Mouse (Mus musculus) ES-Bruce4 (cell line): Measurements from ENCODE around the gene Hcrt. TPM values are rescaled to one million over a fixed set of nuclear protein-coding genes. Genes with fewer than 3 reads are reported as not detected.

Experiments used
- H3K27ac ChIP-seq: 2 replicates; pipeline ENCODE4 v1.5.1; 2012; ENCODE audit warnings: low read length, inconsistent platforms; ENCODE audit not compliant: insufficient read depth
- H3K27me3 ChIP-seq: 2 replicates; pipeline ENCODE4 v1.6.1; 2012; ENCODE audit warnings: mild to moderate bottlenecking, low read length, inconsistent platforms; ENCODE audit not compliant: control insufficient read depth, poor library complexity, insufficient read depth, severe bottlenecking
- H3K36me3 ChIP-seq: 2 replicates; pipeline ENCODE4 v1.6.1; 2012; ENCODE audit warnings: inconsistent platforms, mild to moderate bottlenecking, low read length, moderate library complexity; ENCODE audit not compliant: control insufficient read depth, poor library complexity, insufficient read depth, severe bottlenecking
- H3K4me1 ChIP-seq: one replicate; pipeline ENCODE4 v1.8.1; 2011; ENCODE audit warnings: low read length; ENCODE audit not compliant: control insufficient read depth, insufficient read depth
- H3K4me3 ChIP-seq: 2 replicates; pipeline ENCODE4 v1.5.1; 2011; ENCODE audit warnings: low read depth, mild to moderate bottlenecking, low read length
- H3K9ac ChIP-seq: 2 replicates; pipeline ENCODE4 v1.6.1; 2012; ENCODE audit warnings: low read depth, mild to moderate bottlenecking, inconsistent platforms; ENCODE audit not compliant: poor library complexity, severe bottlenecking
- H3K9me3 ChIP-seq: replicated peaks from 2 replicates; pipeline ENCODE4 v1.6.1; 2012; ENCODE audit warnings: mild to moderate bottlenecking, low read length, inconsistent platforms; ENCODE audit not compliant: control insufficient read depth, poor library complexity, insufficient read depth, severe bottlenecking
- CTCF ChIP-seq: IDR thresholded peaks from one replicate; pipeline ENCODE4 v1.8.1; 2011; ENCODE audit warnings: low read depth, low read length
- EP300 ChIP-seq: IDR thresholded peaks from 2 replicates; pipeline ENCODE4 v1.6.1; 2011; ENCODE audit warnings: low read depth, low read length; ENCODE audit not compliant: insufficient read depth
- POLR2A ChIP-seq: IDR thresholded peaks from one replicate; pipeline ENCODE4 v1.8.1; 2011; ENCODE audit warnings: low read length; ENCODE audit not compliant: insufficient read depth
- polyA plus RNA-seq: library from polyadenylated mRNA; stranded (reverse); fragments of >200 nt; gene quantifications from 2 replicates; pipeline ENCODE4 v1.2.4, GENCODE M21; 2011; ENCODE audit warnings: low read depth; ENCODE audit not compliant: missing spikeins, insufficient read depth, insufficient read length

Gene Hcrt
- polyA plus RNA-seq, 1 experiment, result not detected

- Histone ChIP-seq H3K9ac (no peak overlapping the region), H3K4me1 (no peaks in the 10 kb centered on the region), H3K27me3 (no peaks in the 10 kb centered on the region), H3K4me3 (peak overlapping the region; percentile 16; the same call in 1 of the 2 replicates), H3K9me3 (no peaks in the 10 kb centered on the region), H3K27ac (no peak overlapping the region), H3K36me3 (no peaks in the 10 kb centered on the region)
- TF ChIP-seq CTCF (no peak), POLR2A (no peak), EP300 (no peak)
Measured at GRCm38 (mm10) chr11:100774261-100774660, 11.5 kb upstream of the Hcrt start.

GRCm38 (mm10) chr11:100770646-100771408 is 8.1 kb upstream of the Hcrt start, which contains the start of gene Ghdc:
Gene Ghdc (minus strand): TSS chr11:100770957.
- H3K4me3 ChIP-seq, result peak within 1 kb of the TSS; percentile 84
- peak within 1 kb of the TSS; percentile 21 for H3K9ac ChIP-seq
- no peaks in the 10 kb centered on the region for H3K4me1 ChIP-seq
- no peak for TF ChIP-seq CTCF
- 0 out of 2 replicates have a peak, but pooled peaks have one; percentile 39 for TF ChIP-seq EP300
- H3K36me3 ChIP-seq, result no peaks in the 10 kb centered on the region
- H3K27ac ChIP-seq, result peak within 1 kb of the TSS; percentile 31
- H3K9me3 ChIP-seq, result no peaks in the 10 kb centered on the region
- H3K27me3 ChIP-seq, result no peaks in the 10 kb centered on the region

- H3K4me1 ChIP-seq, result no peaks in the 10 kb centered on the region
- H3K27me3 ChIP-seq, result no peaks in the 10 kb centered on the region
- peak overlapping the region; percentile 84 for H3K4me3 ChIP-seq
- no peaks in the 10 kb centered on the region for H3K9me3 ChIP-seq
- H3K9ac ChIP-seq, result peak overlapping the region; percentile 21; the same call in 1 of the 2 replicates
- H3K27ac ChIP-seq, result no peak overlapping the region
- H3K36me3 ChIP-seq, result no peaks in the 10 kb centered on the region
- TF ChIP-seq CTCF (no peak), POLR2A (no peak), EP300 (no peak)
Measured at GRCm38 (mm10) chr11:100769980-100770379, 7.2 kb upstream of the Hcrt start.

GRCm38 (mm10) chr11:100767871-100768270 is 5.1 kb upstream of the Hcrt start:
- Histone ChIP-seq H3K27ac (no peak overlapping the region), H3K36me3 (no peaks in the 10 kb centered on the region), H3K4me3 (no peak overlapping the region), H3K27me3 (no peaks in the 10 kb centered on the region), H3K4me1 (no peaks in the 10 kb centered on the region), H3K9ac (no peak overlapping the region), H3K9me3 (no peaks in the 10 kb centered on the region)
- TF ChIP-seq POLR2A (no peak), CTCF (no peak), EP300 (no peak)

GRCm38 (mm10) chr11:100766726-100767125 is 4.0 kb upstream of the Hcrt start:
- no peaks in the 10 kb centered on the region for H3K27me3 ChIP-seq
- no peak for TF ChIP-seq EP300
- TF ChIP-seq POLR2A, result no peak
- no peak for TF ChIP-seq CTCF
- no peaks in the 10 kb centered on the region for H3K36me3 ChIP-seq
- no peak overlapping the region for H3K4me3 ChIP-seq
- H3K9ac ChIP-seq, result no peak overlapping the region
- H3K4me1 ChIP-seq, result no peaks in the 10 kb centered on the region
- no peak overlapping the region for H3K27ac ChIP-seq
- H3K9me3 ChIP-seq, result no peaks in the 10 kb centered on the region

- Histone ChIP-seq H3K27me3 (no peaks in the 10 kb centered on the region), H3K4me1 (peaks cover 2% of the 10 kb centered on the region), H3K4me3 (peak overlapping the region; percentile 61), H3K27ac (no peak overlapping the region), H3K36me3 (no peaks in the 10 kb centered on the region), H3K9ac (peak overlapping the region; percentile 6; the same call in 1 of the 2 replicates), H3K9me3 (no peaks in the 10 kb centered on the region)
- peak; percentile 85 for TF ChIP-seq CTCF
- TF ChIP-seq EP300, result no peak
Measured at GRCm38 (mm10) chr11:100761547-100762045, 1.1 kb downstream of the Hcrt start.
